Mouse (Mus musculus) adipocyte (in vitro differentiated cells): Measurements from ENCODE around the gene Rgs14.
A peak's percentile ranks its signal among the peaks of the same experiment; 100 is the strongest.

ENCODE experiments used
- DNase-seq: peaks from one replicate; pipeline ENCODE4 v3.0.0-alpha.2; 2016; ENCODE audit warnings: low spot score

The Rgs14 gene

GRCm38 (mm10) chr13:55369531-55370114 lies at the start of gene Rgs14:
Gene Rgs14 (plus strand): TSS chr13:55369732.
- DNase-seq: no peak

DNA sequence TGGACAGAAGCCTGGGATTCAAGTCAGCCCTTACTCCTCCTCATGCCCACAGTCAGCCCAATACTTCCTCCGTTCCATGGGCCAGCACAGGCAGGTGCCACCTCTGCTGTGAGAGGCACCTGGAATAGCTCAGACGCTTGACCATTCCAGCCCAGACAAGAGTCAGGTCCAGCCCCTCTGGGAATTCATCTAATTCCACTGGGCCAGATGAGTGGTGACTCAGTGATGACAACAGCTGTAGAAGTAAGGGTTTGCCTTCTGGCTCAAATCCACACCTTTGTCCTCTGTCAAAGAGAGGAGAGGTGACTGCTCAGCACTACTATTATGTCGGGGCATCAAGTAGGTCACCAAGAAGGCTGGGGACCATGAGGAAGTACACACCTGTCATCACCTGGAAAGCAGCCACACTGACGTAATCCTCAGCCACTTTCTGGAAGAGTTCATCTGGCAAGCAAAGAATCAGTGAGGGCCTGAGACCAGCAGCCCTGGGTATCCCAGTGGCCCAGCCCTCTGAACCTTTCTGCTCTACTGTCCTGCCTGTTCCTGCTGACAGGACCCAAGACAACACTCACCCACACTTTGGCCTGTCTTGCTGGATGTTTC lies 49.5 kb upstream of the Rgs14 start, which contains the start of gene Prelid1:
Prelid1 (plus strand) TSS at position 570 of the 603 bp plus-strand sequence.
- DNase-seq: no peak

GRCm38 (mm10) chr13:55321434-55322129 lies 48.0 kb upstream of the Rgs14 start, which contains the start of gene Rab24:
Gene Rab24 (minus strand): TSS chr13:55321946.
- peak; percentile 83 for DNase-seq

GRCm38 (mm10) chr13:55322130-55322825 lies 47.3 kb upstream of the Rgs14 start:
- peak; percentile 62 for DNase-seq

- no peak for DNase-seq
Observed at GRCm38 (mm10) chr13:55325596-55325995, 43.9 kb upstream of the Rgs14 start.

DNA sequence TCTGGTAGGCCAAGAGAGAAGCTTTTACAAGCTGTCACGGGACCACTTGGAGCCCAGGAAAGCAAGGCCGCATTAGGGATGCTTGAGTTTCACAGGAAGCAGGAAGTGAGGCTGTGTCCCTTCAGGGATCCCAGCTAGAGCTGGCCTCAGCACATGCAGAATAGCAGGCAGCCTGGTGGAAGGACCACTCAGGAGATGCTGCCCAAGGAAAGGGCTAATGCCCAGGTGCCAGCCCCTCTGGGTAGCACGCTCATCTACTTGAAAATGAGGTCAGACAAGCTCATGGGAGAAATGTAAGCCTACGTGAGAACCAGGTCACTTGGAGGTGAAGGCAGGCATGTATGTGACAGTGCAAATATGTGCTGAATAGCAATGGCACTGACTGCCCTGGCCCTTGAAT lies 42.4 kb upstream of the Rgs14 start:
- no peak for DNase-seq

- peak; percentile 93 for DNase-seq
Observed at GRCm38 (mm10) chr13:55327633-55328032, 41.9 kb upstream of the Rgs14 start.

GRCm38 (mm10) chr13:55328171-55328570 lies 41.4 kb upstream of the Rgs14 start:
- DNase-seq: no peak

- no peak for DNase-seq
Observed at GRCm38 (mm10) chr13:55328641-55329040, 40.9 kb upstream of the Rgs14 start.

- DNase-seq: no peak
Observed at GRCm38 (mm10) chr13:55329109-55329682, 40.3 kb upstream of the Rgs14 start.

- peak; percentile 70 for DNase-seq
Observed at GRCm38 (mm10) chr13:55329683-55330566, 39.6 kb upstream of the Rgs14 start, which contains the start of gene Mxd3. Gene Mxd3 (minus strand): TSS chr13:55329823.

DNA sequence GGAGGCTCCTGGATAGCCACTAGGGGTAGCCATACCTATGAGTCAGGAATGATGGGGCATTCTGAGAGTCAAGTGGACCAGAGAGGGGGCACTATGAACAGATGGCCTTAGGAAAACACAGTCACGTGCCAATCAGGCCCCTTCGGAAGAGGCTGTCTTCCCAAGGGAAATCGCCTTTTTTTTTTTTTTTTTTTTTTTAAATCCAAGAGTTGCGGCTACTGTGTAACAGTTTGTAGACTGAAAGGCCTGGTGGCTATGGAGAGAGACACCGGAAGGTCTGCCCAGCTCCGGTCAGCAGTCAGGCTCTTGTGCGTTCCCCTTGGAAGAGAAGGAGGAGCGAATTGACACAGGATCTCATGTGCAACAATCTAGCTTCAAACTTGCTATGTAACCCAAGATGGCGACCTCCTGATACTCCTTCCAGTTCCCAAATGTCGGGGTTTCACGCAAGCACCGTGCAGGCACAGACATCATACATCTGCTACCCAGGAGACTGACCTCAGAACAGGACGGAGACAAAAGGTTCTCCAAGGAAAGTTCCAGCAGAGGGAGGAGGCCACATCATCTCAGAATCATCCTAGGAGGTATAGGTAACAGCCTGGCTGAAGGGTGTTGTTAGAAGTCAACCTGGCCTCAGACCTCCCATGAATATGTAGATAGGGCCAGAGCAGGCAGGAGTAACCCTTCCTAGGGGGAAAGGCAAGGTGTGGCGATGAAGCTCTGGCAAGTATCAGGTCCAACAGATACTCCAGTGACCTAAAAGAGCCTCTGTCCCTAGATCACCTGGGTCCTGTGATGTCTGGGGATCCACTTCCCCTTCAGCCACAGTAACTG lies 38.7 kb upstream of the Rgs14 start:
- DNase-seq: no peak

DNA sequence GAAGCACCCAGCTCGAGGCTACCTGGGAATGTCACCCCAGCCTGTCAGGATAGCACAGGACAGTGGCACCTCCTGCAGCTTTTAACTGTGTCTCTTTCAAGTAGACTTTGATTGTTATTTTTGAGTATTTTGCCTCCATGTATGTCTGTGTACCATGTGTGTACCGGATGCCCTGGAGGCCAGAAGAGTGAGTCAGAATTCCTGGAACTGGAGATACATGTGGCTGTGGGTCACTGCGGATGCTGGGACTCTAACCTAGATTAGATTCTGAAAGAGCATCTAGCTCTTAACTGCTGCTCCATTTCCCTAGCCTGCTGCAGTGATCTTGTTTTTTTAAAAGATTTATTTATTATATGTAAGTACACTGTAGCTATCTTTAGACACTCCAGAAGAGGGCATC lies 37.2 kb upstream of the Rgs14 start:
- DNase-seq: no peak

- no peak for DNase-seq
Observed at GRCm38 (mm10) chr13:55335701-55336100, 33.8 kb upstream of the Rgs14 start.

GRCm38 (mm10) chr13:55337341-55337975 lies 32.1 kb upstream of the Rgs14 start:
- no peak for DNase-seq

DNA sequence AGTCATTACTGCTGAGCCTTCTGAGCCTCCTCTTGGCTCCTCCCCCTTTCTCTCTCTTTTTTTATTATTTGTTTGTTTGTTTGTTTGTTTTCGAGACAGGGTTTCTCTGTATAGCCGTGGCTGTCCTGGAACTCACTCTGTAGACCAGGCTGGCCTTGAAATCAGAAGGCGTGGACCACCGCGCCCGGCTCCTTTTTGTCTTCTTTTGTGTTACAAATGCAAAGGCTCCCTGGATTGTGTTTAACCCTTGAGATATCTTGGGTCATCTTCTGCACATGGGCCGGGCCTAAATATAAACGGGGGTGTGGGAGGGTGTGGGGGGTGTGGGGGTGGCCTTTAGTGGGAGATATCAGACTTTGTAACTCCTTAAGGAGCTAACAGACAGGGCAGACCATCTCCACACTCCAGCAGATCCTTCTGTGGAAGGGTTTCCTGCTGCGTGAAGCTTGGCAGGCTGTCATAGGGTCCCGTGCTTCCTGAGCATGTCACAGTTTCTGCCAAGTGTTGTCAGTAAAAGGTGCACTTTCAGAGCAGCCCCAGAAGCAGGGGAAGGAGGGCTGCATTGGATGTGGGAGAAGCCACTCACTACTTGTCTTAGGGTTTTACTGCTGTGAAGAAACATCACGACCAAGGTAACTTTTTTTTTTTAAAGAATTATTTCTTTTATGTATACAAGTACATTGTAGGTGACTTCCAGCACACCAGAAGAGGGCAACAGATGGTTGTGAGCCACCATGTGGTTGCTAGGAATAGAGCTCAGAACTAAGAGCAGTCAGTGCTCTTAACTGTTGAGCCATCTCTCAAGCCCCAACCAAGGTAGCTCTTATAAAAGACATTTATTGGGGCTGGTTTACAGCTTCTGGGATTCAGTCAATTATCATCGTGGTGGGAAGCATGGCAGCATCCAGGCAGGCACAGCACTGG lies 31.1 kb upstream of the Rgs14 start:
- DNase-seq: no peak

DNA sequence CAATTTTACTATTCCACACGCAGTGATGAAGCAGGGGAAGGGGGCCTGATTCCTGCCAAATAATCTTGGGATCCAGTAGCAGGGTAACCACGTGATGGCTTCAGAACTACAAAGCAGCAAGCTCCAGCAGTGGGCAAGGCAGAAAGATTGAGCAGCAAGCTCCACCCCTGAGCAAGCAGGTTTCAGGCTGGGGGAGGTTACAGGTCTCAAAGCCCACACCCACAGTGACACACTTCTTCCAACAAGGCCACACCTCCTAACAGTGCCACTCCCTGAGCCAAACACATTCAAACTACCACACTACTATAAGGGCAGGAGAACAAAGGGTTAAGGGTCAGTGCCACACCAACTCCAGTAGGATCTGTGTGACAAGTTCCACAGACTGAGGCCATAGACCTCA lies 30.3 kb upstream of the Rgs14 start:
- DNase-seq: peak; percentile 35

- no peak for DNase-seq
Observed at GRCm38 (mm10) chr13:55342469-55342868, 27.1 kb upstream of the Rgs14 start.

GRCm38 (mm10) chr13:55344286-55344685 lies 25.2 kb upstream of the Rgs14 start:
- DNase-seq: no peak
